Comparison of ENCODE assay signal across 19 mouse cellular contexts in genomic region chr8:71552770-71553169, GRCm38 (mm10). TPM values are rescaled to one million over a fixed set of nuclear protein-coding genes. Genes with fewer than 3 reads are reported as not detected.
DNase-seq lines count a peak whose midpoint lies in the region; ATAC-seq and TF ChIP-seq lines count a peak whose summit lies in the region.
"Had no signal": no experiment of that assay in that cellular context is flagged by ENCODE, and none has a peak within 500 bp of the region (broad histone marks: within the 10 kb centered on the region; RNA-seq: fewer than 3 reads in every experiment).

No protein-coding gene starts in this region.

- H3K27ac ChIP-seq in kidney, adult 2 months (ENCODE audit: insufficient read depth, low read depth, low read length), result peak overlapping the region; percentile 61; the same call in 1 of the 2 replicates
- H3K27ac ChIP-seq in kidney, postnatal 0 days, result peak overlapping the region; percentile 57
- H3K27ac ChIP-seq in stomach, embryonic 14.5 days (ENCODE audit: low read length), result peak overlapping the region; percentile 44; the same call in 1 of the 2 replicates
- H3K27ac ChIP-seq in stomach, postnatal 0 days (replicated peaks), result no peak overlapping the region
- H3K27ac ChIP-seq in hindbrain, embryonic 10.5 days, result no peak overlapping the region
- H3K27ac ChIP-seq: forebrain, embryonic 12.5 days; heart, embryonic 13.5 days; hindbrain, embryonic 12.5 days had no signal

- no peak overlapping the region for H3K9ac ChIP-seq in kidney, postnatal 0 days (ENCODE audit: low read depth, low read length)
- no peak overlapping the region for H3K9ac ChIP-seq in stomach, embryonic 14.5 days (replicated peaks; ENCODE audit: low read depth, low read length)
- no peak overlapping the region for H3K9ac ChIP-seq in stomach, postnatal 0 days (ENCODE audit: low read length)
- H3K9ac ChIP-seq: forebrain, embryonic 12.5 days; forebrain, postnatal 0 days; hindbrain, embryonic 12.5 days had no signal

- H3K4me3 ChIP-seq in kidney, adult 2 months (ENCODE audit: insufficient read depth, low read depth, low read length), result no peak overlapping the region
- H3K4me3 ChIP-seq in kidney, postnatal 0 days (replicated peaks; ENCODE audit: low read depth, low read length), result no peak overlapping the region
- no peak overlapping the region for H3K4me3 ChIP-seq in stomach, embryonic 14.5 days (ENCODE audit: low read depth, low read length)
- H3K4me3 ChIP-seq in stomach, postnatal 0 days (ENCODE audit: low read depth, low read length), result no peak overlapping the region
- no peak overlapping the region for H3K4me3 ChIP-seq in hindbrain, embryonic 10.5 days
- H3K4me3 ChIP-seq: forebrain, embryonic 12.5 days; heart, embryonic 13.5 days; hindbrain, embryonic 12.5 days had no signal

- peak; percentile 36; the same call in 1 of the 2 replicates for ATAC-seq in kidney, postnatal 0 days (replicated peaks; ENCODE audit: low FRiP score, low read depth)
- ATAC-seq in stomach, embryonic 14.5 days (ENCODE audit: insufficient number of reproducible peaks, insufficient read depth, low FRiP score, low read depth), result no peak
- ATAC-seq in stomach, postnatal 0 days (ENCODE audit: low FRiP score, low TSS enrichment), result 0 out of 2 replicates have a peak, but pooled peaks have one; percentile 19
- ATAC-seq: forebrain, postnatal 0 days; hindbrain, embryonic 16.5 days had no signal

- no peaks in the 10 kb centered on the region; the same call in 1 of the 2 replicates for H3K36me3 ChIP-seq in kidney, adult 2 months (ENCODE audit: control insufficient read depth, insufficient read depth, low read length)
- 0 out of 2 replicates have a peak, but pooled peaks cover 3% of the 10 kb centered on the region for H3K36me3 ChIP-seq in kidney, postnatal 0 days (ENCODE audit: insufficient read depth, low read length)
- 0 out of 2 replicates have a peak, but pooled peaks cover 4% of the 10 kb centered on the region for H3K36me3 ChIP-seq in stomach, embryonic 14.5 days (ENCODE audit: control insufficient read depth, insufficient read depth, low read length)
- peaks cover 6% of the 10 kb centered on the region; the same call in 1 of the 2 replicates for H3K36me3 ChIP-seq in stomach, postnatal 0 days (ENCODE audit: control insufficient read depth, insufficient read depth, low read length)
- H3K36me3 ChIP-seq in hindbrain, embryonic 10.5 days, result peaks cover 10% of the 10 kb centered on the region

- no peak for TF ChIP-seq CTCF in kidney, adult 2 months (conservative IDR thresholded peaks at IDR 0.05; ENCODE audit: insufficient read depth, insufficient read length, low read depth, low read length)
- no peak for TF ChIP-seq CTCF in kidney, postnatal 0 days (IDR thresholded peaks at IDR 0.05; ENCODE audit: low read depth)
- no peak for TF ChIP-seq CTCF in stomach, postnatal 0 days (IDR thresholded peaks at IDR 0.05; ENCODE audit: low read depth)

- WGBS in kidney, adult 2 months, result 35% methylated on average over 6 of the region's 6 CpGs
- WGBS in kidney, postnatal 0 days, result 31% methylated on average over 6 of the region's 6 CpGs
- WGBS in stomach, embryonic 14.5 days, result 37% methylated on average over 6 of the region's 6 CpGs
- WGBS in stomach, postnatal 0 days, result 45% methylated on average over 6 of the region's 6 CpGs
- WGBS in hindbrain, embryonic 10.5 days, result 64% methylated on average over 6 of the region's 6 CpGs

- H3K27me3 ChIP-seq in kidney, adult 2 months (replicated peaks; ENCODE audit: control insufficient read depth, insufficient read depth, low read length), result no peaks in the 10 kb centered on the region
- H3K27me3 ChIP-seq in kidney, postnatal 0 days (ENCODE audit: insufficient read depth, low read length), result 0 out of 2 replicates have a peak, but pooled peaks cover 1% of the 10 kb centered on the region
- H3K27me3 ChIP-seq in stomach, embryonic 14.5 days (ENCODE audit: control insufficient read depth, insufficient read depth, low read length), result peaks cover 9% of the 10 kb centered on the region
- no peaks in the 10 kb centered on the region for H3K27me3 ChIP-seq in stomach, postnatal 0 days (ENCODE audit: control insufficient read depth, insufficient read depth, low read length)
- H3K27me3 ChIP-seq in hindbrain, embryonic 10.5 days (ENCODE audit: insufficient read depth, poor library complexity, severe bottlenecking), result peaks cover 37% of the 10 kb centered on the region

- no peak for TF ChIP-seq EP300 in stomach, postnatal 0 days (optimal IDR thresholded peaks at IDR 0.05)

- no peaks in the 10 kb centered on the region for H3K4me1 ChIP-seq in kidney, adult 2 months (ENCODE audit: control insufficient read depth, insufficient read depth, low read length)
- H3K4me1 ChIP-seq in kidney, postnatal 0 days (replicated peaks; ENCODE audit: insufficient read depth, low read length), result no peaks in the 10 kb centered on the region
- H3K4me1 ChIP-seq in stomach, embryonic 14.5 days (ENCODE audit: control insufficient read depth, insufficient read depth, low read length), result 0 out of 2 replicates have a peak, but pooled peaks cover 3% of the 10 kb centered on the region
- H3K4me1 ChIP-seq in stomach, postnatal 0 days (replicated peaks; ENCODE audit: control insufficient read depth, insufficient read depth), result no peaks in the 10 kb centered on the region
- H3K4me1 ChIP-seq in hindbrain, embryonic 10.5 days (replicated peaks), result no peaks in the 10 kb centered on the region
- H3K4me1 ChIP-seq: forebrain, embryonic 12.5 days; hindbrain, embryonic 12.5 days had no signal

- TF ChIP-seq POLR2A in kidney, adult 2 months (IDR thresholded peaks at IDR 0.05; ENCODE audit: low read depth, low read length), result no peak

- DNase-seq in kidney, adult 2 months, result peak; percentile 32
- no peak for DNase-seq in kidney, adult 18-20 months
- no peak for DNase-seq in kidney, postnatal 0 days (ENCODE audit: low spot score)
- no peak for DNase-seq in kidney, postnatal 36 days
- DNase-seq in stomach, postnatal 0 days (ENCODE audit: low spot score), result no peak
- DNase-seq in hindbrain, embryonic 10.5 days (ENCODE audit: low spot score), result no peak
- DNase-seq: adrenal gland, adult 2 months; adrenal gland, postnatal 25 days; cerebellum, adult 2 months; cerebellum, postnatal 10 days; forebrain, postnatal 0 days; gastrocnemius, postnatal 14 days; heart, postnatal 36 days had no signal

- no peak overlapping the region for H3K4me2 ChIP-seq in kidney, postnatal 0 days (ENCODE audit: low read length)
- H3K4me2 ChIP-seq in stomach, embryonic 14.5 days (replicated peaks; ENCODE audit: low read depth, low read length), result no peak overlapping the region
- no peak overlapping the region for H3K4me2 ChIP-seq in stomach, postnatal 0 days (replicated peaks; ENCODE audit: low read depth)
- H3K4me2 ChIP-seq: forebrain, embryonic 12.5 days; heart, embryonic 13.5 days; hindbrain, embryonic 12.5 days had no signal

- no peaks in the 10 kb centered on the region for H3K9me3 ChIP-seq in kidney, postnatal 0 days (replicated peaks; ENCODE audit: low read length)
- H3K9me3 ChIP-seq in stomach, embryonic 14.5 days (ENCODE audit: control insufficient read depth, low read depth, low read length), result no peaks in the 10 kb centered on the region
- no peaks in the 10 kb centered on the region for H3K9me3 ChIP-seq in stomach, postnatal 0 days (ENCODE audit: control insufficient read depth, low read length)
- no peaks in the 10 kb centered on the region for H3K9me3 ChIP-seq in hindbrain, embryonic 10.5 days
- H3K9me3 ChIP-seq: forebrain, embryonic 12.5 days; heart, embryonic 13.5 days; hindbrain, embryonic 12.5 days had no signal

RNA-seq across cellular contexts. Expression of gene Tmem221, which starts 5.9 kb away (rescaled TPM):
- polyA plus RNA-seq in kidney, adult 2 months (2012; rRNA removed), result 7.8 and 8.4 TPM in 2 replicates
- 17.1 and 19.1 TPM in 2 replicates for polyA plus RNA-seq in kidney, postnatal 0 days (2015; fragmentation: Nextera tagmentation; extraction: Ambion mirVana)
- polyA plus RNA-seq in stomach, embryonic 14.5 days (2014; fragmentation: Nextera tagmentation; extraction: Ambion mirVana), result 1.4 and 1.9 TPM in 2 replicates
- 1.0 and 1.4 TPM in 2 replicates for polyA plus RNA-seq in stomach, postnatal 0 days (2015; fragmentation: Nextera tagmentation; extraction: Ambion mirVana)
- polyA plus RNA-seq in hindbrain, embryonic 10.5 days (2016; fragmentation: Nextera tagmentation; extraction: Ambion mirVana), result 0.18 and 0.26 TPM in 2 replicates

RNA-seq across cellular contexts. Expression of gene Mvb12a, which starts 10.0 kb away (rescaled TPM):
- 136 and 164 TPM in 2 replicates for polyA plus RNA-seq in kidney, adult 2 months (2012; rRNA removed)
- 129 and 131 TPM in 2 replicates for polyA plus RNA-seq in kidney, postnatal 0 days (2015; fragmentation: Nextera tagmentation; extraction: Ambion mirVana)
- 103 and 105 TPM in 2 replicates for polyA plus RNA-seq in stomach, embryonic 14.5 days (2014; fragmentation: Nextera tagmentation; extraction: Ambion mirVana)
- 103 TPM in 2 replicates for polyA plus RNA-seq in stomach, postnatal 0 days (2015; fragmentation: Nextera tagmentation; extraction: Ambion mirVana)
- 68.7 and 71.6 TPM in 2 replicates for polyA plus RNA-seq in hindbrain, embryonic 10.5 days (2016; fragmentation: Nextera tagmentation; extraction: Ambion mirVana)

RNA-seq across cellular contexts. Expression of gene Nxnl1, which starts 13.6 kb away (rescaled TPM):
- polyA plus RNA-seq in kidney, adult 2 months (2012; rRNA removed), result 0.14 and 0.19 TPM in 2 replicates
- 0.13 and 0.20 TPM in 2 replicates for polyA plus RNA-seq in kidney, postnatal 0 days (2015; fragmentation: Nextera tagmentation; extraction: Ambion mirVana)
- not detected in 2 replicates for polyA plus RNA-seq in stomach, embryonic 14.5 days (2014; fragmentation: Nextera tagmentation; extraction: Ambion mirVana)
- 0.04 and 0.05 TPM in 2 replicates for polyA plus RNA-seq in stomach, postnatal 0 days (2015; fragmentation: Nextera tagmentation; extraction: Ambion mirVana)
- polyA plus RNA-seq in hindbrain, embryonic 10.5 days (2016; fragmentation: Nextera tagmentation; extraction: Ambion mirVana), result not detected in 2 replicates
- polyA plus RNA-seq: embryonic facial prominence, embryonic 11.5 days; forebrain, embryonic 12.5 days; forebrain, postnatal 0 days; heart, embryonic 13.5 days; hindbrain, embryonic 12.5 days; hindbrain, embryonic 16.5 days had no signal

RNA-seq across cellular contexts. Expression of gene Bst2, which starts 15.5 kb away (rescaled TPM):
- polyA plus RNA-seq in kidney, adult 2 months (2012; rRNA removed), result 167 and 184 TPM in 2 replicates
- polyA plus RNA-seq in kidney, postnatal 0 days (2015; fragmentation: Nextera tagmentation; extraction: Ambion mirVana), result 106 and 124 TPM in 2 replicates
- 7.6 and 10.9 TPM in 2 replicates for polyA plus RNA-seq in stomach, embryonic 14.5 days (2014; fragmentation: Nextera tagmentation; extraction: Ambion mirVana)
- polyA plus RNA-seq in stomach, postnatal 0 days (2015; fragmentation: Nextera tagmentation; extraction: Ambion mirVana), result 32.8 and 34.2 TPM in 2 replicates
- polyA plus RNA-seq in hindbrain, embryonic 10.5 days (2016; fragmentation: Nextera tagmentation; extraction: Ambion mirVana), result 8.9 and 9.6 TPM in 2 replicates

RNA-seq across cellular contexts. Expression of gene Slc27a1, which starts 15.9 kb away (rescaled TPM):
- polyA plus RNA-seq in kidney, adult 2 months (2012; rRNA removed), result 146 and 182 TPM in 2 replicates
- polyA plus RNA-seq in kidney, postnatal 0 days (2015; fragmentation: Nextera tagmentation; extraction: Ambion mirVana), result 50.5 and 53.7 TPM in 2 replicates
- 28.2 and 29.4 TPM in 2 replicates for polyA plus RNA-seq in stomach, embryonic 14.5 days (2014; fragmentation: Nextera tagmentation; extraction: Ambion mirVana)
- polyA plus RNA-seq in stomach, postnatal 0 days (2015; fragmentation: Nextera tagmentation; extraction: Ambion mirVana), result 26.5 and 27.4 TPM in 2 replicates
- polyA plus RNA-seq in hindbrain, embryonic 10.5 days (2016; fragmentation: Nextera tagmentation; extraction: Ambion mirVana), result 24.1 and 28.9 TPM in 2 replicates

Comparison
In these comparisons a context has a peak if more than half of its experiments do, and no peak if none do; other contexts are left out.
1. H3K27ac ChIP-seq: peak in kidney, adult 2 months (single experiment), kidney, postnatal 0 days (single experiment) and stomach, embryonic 14.5 days (single experiment); none in stomach, postnatal 0 days (single experiment) and hindbrain, embryonic 10.5 days (single experiment).